Mouse (Mus musculus): ENCODE data around the gene Hpn.

DNA sequence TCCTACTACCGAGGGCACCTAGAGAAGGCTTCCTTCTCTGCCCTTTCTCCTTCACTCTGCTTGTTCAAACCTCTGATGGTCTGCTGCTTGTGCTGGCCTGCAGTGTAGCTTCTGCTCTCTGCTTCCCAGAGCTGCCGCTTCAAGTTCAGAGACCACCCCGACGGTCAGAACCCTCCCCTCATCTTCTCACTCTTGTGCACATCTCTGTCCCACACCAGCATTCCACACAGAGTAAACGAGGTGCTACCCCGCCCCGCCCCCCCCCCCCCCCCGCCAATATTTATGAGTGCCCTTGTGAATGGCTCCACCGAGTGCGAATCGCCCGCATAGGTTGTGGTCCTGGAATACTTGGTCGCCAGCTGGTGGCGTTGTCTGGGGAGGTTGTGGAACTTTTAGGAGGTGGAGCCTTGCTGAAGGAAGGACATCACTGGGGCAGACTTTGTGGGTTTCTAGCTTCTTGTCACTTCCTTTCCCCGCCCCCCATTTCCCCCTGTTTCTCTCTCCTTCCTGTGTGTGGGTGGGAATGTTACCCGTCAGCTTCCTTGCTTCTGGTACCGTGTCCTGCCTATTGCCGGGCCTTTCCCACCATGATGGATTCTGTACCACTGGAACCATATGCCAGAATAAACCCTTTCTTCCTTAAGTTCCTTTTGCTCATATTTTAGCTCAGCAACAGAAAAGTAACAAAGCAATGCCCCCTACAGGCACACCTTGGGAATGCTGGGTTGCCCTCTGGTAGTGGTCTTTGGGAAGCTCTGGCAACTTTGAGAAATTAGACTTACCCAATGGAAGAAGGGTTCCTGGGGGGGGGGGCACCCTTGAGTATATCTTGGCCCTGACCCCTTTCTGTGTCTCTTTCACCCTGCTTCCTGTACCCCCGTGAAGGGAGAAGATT is 41.2 kb upstream of the Hpn start:
- TF ChIP-seq POLR2A (IDR thresholded peaks at IDR 0.05; ENCODE audit: borderline replicate concordance, insufficient read depth, low read length) = no peak
- TF ChIP-seq CTCF (IDR thresholded peaks at IDR 0.05; ENCODE audit: borderline replicate concordance, insufficient read depth, low read depth, low read length) = peak; percentile 28; the same call in 1 of the 2 replicates
